Mouse (Mus musculus) skeletal muscle tissue, adult 2 months (tissue): ENCODE results near the gene A430033K04Rik.
A peak's percentile ranks its signal among the peaks of the same experiment; 100 is the strongest.

ENCODE experiments used
- DNase-seq: peaks from one replicate; pipeline ENCODE4 v3.0.0-alpha.2; 2012; ENCODE audit warnings: low read depth, low spot score

A430033K04Rik gene

DNA sequence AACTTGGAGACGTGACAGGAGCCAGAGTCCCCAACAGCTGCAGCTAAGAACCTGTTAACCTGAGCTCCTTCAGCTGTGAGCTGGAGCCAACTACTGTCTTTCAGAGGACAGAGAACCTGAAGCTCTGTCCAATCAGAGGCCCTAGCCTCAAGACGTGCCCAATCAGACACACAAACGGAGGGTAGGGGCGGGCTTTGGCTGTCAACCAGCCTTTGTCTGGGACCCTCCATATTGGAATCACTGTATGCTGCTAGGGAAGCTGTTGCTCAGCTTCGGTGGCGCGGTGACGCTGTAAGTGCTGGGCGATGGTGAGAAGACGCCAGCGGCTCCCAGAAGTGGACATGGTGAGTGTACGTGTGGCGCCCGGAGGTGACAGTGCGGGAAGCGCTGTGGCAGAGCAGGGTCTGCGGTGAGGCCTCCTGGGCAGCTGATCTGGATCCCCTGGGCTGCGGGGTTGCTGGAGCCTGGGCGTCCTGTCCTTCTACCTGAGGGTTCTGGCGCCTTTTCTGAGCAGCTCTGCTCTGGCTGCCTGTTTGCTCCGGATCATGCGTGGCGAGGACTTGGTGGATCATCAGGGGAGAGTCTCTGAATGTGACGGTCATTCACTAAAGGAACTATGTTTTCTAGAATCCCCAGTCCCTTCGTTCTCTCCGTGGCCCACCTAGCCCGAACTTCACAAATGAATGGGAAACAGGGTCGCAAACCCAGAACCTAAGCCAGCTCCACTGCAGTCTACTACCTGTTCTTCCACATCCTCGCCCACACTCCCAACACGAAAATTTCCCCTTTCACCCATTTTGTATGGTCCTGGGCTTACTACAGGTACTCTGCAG lies at the start of gene A430033K04Rik:
A430033K04Rik (plus strand) TSS at position 215 of the 833 bp plus-strand sequence.
- peak; percentile 92 for DNase-seq

DNA sequence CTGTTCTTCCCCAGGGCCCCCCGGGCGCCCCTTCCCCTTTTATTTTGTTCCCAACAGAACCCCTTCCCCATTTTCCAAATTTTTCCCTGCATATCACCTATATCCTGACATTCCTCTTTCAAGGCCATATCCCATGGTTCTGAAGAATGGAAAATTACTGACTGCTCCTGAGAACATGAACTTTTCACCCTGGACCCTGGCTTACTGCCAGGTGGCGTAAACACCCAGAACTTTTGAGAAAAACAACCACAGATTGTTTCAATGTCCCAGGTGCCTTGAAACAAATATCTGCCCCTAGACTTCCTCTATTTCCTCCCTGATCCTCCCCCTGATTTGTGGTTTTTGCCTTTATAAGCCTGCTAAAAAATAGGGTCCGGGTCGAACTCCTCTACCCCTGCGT lies 35.3 kb upstream of the A430033K04Rik start:
- DNase-seq: no peak

DNA sequence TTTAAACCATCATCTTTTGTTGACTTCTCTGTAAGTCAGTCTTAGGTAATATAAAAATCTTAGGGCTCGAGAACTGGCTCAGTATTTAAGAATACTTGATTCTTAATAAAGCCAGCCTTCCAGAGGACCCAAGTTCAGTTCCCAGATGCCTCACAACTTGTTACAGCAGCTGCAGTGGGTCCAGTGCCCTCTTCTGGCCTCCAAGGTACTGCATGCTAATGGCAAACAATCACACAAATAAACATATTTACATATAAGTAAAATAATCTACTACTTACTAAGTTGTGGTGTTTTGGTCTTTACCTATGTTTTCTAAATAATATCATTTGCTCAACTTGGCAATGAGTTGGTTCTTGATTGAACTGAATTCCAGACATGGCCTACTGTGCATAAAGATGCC lies 4.3 kb upstream of the A430033K04Rik start:
- DNase-seq: no peak

DNA sequence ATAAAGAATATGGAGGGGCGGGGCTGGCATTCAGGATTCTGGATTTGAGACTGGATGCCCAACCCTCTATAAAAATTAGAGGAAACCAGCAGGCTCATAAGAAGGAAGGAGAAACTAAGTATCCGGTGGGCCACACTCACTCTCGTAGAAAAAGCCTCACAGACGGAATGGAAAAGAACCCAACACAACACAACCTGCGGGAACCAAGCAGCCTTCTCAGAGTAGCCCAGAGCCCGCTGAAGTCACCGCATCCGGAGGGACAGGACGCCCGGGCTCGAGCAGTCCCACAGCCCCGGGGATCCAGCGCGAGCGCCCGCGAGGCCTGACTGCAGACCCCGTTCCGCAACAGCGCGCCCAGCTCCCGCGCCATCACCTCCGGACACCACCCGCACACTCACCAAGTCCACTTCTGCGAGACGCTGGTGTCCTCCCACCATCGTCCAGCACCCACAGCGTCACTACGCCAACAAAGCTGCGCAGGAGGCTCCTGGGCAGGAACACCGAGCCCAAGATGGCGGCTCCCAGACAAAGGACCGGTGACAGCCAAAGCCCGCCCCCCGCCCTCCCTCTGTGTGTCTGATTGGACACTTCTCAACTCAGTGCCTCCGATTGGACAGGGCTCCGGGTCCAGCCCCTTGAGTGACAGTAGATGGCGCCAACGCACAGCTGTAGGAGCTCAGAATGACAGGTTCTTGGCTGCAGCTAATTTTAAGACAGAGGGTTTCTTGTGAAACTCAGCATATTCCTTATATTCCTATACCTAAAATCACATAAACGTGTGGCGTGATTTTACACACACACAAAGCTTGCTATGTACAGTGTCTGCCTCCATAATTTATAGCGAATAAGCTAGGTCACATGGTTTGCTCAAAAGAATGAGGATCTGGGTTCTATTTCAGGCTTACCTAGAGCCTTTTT lies 3.2 kb upstream of the A430033K04Rik start, which contains the start of gene Zfp68:
Zfp68 (minus strand) TSS at position 551 of the 918 bp plus-strand sequence.
- DNase-seq: peak; percentile 97

DNA sequence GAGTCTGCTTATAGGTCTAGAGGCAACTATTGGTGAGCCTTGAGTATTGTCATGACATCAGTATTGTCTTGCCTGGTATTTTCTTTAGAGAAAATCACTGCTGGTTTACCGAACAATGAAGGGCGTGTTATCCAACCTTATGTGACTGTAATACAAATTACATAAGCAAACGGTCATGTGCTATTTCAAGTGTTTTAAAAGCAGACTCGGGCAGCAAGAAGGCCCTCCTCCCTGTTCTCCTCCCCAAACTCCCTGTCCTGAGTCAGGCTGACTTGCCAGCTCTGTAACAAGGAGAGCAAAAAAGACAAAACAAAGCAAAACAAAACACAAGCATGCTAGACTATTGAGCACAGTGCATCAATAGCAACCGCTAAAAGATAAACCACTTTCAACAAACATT lies 1.8 kb upstream of the A430033K04Rik start:
- no peak for DNase-seq

DNA sequence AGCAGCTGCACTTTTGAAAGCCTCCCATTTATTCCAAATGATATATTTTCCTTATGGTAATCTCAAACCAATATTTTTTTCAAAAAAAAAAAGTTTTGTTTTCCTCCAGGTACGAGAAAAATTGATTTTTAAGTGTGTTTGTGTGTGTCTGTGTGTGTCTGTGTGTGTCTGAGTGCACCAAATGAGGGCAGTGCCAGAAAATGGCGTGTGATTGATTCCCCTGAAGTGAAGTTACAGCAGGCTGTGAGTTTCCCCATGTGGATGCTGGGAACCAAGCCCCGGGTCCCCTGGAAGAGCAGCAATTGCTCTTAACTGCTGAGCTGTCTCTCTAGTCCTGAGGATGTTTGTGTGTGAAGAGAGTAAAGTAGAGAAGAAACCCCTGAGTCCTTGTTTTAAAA lies 818 bp downstream of the A430033K04Rik start:
- DNase-seq: no peak

DNA sequence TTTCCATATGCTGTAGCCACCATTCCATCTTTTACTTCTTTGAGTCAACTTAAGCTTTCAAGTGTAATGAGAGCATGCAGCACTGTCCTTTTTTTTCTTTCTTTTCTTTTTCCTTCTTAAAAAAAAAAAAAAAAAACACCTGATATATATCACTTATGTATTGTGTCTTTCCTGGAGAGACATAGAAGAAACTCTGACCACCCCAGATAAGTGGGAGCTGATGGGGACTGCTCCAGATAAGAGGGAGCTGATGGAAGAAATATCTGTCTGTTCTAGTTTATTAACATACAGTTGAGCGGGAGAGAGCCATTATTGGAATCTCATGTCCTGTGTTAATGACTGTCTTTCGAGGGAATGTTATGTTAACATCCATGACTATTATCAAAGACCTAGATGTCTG lies 13.8 kb downstream of the A430033K04Rik start:
- DNase-seq: no peak

DNA sequence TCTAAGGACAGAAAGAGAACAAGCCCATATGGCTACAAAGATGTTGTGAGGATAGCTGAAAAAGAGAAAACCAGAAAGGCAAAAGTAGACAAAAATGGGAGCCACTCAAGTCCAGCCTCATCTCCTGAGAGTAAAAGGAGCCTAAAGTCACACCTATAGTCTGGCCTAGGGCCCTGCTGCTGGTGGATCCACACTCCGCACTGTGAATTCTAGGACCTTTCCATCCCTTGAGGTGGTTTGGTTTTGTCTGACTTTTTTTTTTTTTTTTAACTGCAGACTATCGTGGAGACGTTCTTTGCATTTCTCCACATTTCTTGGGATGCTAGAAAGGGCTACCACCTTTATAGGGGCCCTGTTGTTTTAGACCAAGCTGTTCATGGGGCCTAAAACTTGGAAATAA lies 18.4 kb downstream of the A430033K04Rik start:
- DNase-seq: no peak

DNA sequence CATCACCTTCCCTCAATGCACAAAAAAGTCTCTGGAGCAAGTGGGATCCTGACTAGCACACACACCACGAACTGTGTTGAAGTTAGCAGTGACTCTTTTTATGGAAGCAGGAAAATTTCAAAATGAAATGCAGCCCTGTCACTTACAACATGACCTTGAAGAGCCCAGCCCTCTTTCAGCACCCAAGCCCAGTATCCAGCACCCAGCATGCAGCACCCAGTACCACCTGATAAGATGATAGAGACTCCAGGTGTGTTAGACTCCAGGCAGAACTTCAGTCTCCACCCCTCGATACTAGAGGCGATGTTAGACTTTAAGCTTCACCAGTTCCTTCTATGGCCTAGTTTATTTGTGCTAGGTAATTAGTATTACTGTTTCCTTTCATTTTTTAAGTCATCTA lies 19.1 kb downstream of the A430033K04Rik start:
- no peak for DNase-seq

DNA sequence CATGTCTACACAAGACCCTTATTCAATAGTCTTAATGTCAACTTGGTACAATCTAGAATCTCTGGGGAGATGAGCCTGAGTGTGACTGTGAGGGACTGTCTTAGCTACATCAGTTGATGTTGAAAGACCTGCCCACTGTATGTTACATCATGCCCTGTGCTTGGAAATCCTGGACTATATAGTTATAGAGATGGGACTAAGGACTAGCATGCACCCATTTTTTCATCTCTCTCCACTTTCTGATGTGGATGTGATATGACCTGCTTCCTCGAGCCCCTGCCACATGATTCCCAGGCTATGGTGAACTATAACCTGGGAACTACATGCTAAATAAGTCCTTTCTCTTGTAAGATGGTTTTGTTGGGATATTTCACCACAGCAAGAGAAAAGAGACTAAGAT lies 30.3 kb downstream of the A430033K04Rik start:
- no peak for DNase-seq

DNA sequence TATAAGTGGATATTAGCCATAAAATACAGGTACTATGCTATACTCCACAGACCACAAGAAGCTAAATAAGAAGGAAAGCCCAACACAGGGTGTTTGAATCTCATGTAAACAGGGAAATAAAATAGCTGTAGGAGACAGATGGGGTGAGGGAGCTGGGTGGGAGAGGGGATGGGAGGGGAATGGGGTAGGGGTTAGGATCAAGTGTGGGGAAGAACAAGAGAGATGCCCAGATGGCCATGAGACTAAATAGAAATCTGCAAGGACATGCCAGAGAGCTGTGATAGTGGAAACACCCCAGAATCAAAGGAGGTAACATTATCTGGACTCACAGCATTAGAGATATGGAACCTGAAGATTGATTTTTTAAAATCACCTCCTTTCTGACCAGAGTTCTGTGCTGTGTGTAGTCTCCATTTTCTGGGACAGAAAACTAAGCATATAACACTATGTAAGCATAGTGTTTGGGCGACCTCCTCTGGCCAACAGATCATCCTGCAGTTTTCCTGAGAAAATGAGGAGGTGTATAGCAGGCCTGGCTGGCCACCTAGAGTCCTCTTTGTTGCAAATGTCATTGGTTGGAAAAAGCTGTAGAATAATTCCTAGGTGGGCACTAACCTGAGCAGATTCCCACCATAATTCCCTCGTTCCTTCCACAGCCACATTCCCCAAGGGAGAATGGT lies 34.0 kb downstream of the A430033K04Rik start:
- DNase-seq: peak; percentile 16

DNA sequence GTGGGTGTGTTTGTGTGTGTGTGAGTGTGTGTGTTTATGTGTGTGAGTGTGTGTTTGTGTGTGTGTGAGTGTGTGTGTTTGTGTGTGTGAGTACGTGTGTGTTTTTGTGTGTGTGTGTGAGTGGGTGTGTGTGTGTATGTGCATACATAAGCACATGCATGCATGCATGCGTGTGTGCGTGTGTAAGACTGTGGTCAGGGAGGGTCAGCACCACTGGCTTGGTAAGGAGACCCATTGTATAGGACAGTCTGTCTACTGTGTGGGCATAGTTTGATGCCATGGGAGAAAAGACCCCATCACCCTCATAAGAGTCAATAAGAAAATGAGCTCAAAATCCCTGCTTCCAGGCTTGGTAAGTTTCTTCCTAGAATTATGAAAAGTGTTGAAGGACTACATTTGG lies 34.7 kb downstream of the A430033K04Rik start:
- DNase-seq: no peak

DNA sequence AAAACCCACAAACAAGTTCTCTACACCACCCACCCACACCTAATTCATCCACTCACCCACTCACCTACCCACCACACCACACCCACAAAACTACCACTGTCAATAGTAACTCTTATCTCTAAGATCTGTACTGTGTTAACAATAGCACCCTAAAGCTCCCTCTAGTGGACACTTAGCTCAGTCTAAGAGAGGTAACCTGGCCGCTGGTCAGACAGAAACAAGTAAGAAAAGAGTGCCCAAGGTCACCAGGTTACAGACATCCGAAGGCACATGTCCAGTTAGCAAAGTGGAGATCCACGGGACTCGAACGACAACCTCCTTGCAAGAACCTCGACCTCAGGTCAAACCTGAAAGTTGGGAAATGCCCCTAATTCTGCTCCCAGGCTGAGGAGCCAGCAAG lies 35.2 kb downstream of the A430033K04Rik start:
- peak; percentile 14 for DNase-seq

DNA sequence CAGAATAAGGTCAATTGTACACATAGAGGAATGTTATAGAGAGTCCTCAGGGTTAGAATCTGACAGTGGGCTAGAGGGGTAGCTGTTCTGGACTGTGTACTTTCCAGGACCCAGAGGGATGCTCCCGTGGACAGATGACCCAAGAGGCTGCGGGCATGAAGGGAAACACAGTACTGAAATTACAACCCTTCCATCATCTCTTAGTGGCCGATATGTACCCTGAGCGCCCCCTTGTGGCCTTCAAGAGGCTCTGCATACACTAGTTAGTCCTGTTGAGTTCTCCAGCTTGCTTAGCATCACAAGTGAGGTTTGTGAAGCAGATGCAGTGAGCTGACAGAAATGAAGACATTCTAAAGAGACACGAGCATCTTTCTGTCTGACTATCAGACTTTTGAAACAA lies 36.3 kb downstream of the A430033K04Rik start:
- DNase-seq: peak; percentile 59

DNA sequence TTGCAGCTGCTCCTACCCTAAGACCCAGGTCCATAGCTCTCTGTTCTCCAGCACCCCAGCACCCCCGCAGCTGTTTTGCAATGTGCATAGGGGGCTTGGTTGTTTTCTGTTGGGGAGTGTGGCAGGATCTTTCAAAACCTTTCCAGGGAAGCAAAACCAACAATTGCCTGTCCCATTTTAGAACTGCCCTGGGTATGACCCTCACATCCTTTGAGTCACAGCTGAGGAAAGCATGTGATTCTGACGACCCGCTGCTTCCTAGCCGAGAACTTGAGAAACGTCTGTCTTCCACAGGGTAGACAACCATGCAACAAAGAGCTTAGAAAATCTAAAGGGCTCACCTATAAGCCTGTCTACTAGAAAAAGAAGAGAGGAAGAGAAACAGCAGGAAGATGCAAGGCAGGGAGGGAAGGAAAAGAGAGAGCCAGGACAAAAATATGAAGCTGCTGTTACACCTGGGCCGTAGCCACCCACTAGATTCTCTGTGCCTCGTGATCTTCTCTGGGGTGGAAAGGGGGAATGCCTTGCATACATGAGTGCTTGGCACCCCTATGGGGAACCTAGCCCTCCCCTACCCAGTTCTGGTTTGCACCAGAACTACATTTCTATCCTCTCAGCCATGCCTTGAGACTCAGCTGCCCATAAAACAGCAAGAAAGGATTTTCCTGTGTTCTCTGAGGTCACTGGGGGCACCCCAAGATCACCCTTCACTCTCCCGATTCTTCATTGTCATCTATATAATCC lies 60.5 kb downstream of the A430033K04Rik start:
- no peak for DNase-seq

DNA sequence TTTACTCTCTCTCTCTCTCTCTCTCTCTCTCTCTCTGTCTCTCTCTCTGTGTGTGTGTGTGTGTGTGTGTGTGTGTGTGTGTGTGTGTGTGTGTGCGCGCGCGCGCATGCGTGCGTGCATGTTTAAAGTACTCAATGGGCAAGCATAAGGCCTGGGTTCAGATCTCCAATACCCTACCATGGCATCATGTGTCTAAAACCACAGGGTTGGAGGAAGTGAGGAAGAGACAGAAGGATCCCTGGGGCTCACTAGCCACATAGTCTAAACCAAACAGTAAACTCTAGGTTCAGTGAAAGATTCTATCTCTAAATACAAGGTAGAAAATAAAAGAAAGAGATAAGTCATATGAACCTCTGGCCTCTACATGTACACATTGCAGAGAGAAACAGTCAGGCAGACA lies 61.2 kb downstream of the A430033K04Rik start:
- DNase-seq: no peak

DNA sequence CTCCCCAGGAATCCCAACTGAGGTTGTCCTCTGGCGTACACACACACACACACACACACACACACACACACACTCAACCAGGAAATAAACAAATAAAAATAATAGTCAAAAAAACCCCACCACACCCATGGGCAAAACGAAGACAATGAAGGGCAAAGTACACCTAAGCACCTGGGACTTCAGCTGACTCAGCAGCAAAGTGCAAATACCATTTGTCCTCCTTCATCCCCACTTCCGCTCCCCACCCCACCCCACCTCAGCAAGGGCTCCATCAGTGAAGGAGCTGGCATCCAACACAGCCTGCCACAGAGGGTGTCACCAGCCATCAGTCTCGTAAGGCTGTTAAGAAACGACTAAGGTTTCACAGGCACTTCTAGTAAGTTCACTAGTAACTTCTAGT lies 64.8 kb downstream of the A430033K04Rik start:
- DNase-seq: no peak

DNA sequence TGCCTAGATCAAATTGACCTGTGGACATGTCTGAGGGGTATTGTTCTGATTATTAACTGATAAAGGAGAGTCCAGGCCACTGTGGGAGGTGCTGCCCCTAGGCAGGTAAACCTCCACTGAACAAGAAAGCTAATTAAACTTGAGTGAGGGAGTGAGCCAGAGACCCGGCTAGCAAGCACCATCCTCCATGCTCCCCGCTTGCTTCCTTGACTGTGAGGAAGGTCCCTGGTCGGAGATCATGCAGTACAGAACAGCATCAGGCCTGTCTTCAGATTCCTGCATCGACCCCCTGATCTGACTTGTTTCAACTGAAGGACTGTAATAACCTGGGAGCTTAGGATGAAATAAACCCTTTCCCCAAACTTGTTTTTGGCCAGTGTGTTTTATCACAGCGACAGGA lies 66.6 kb downstream of the A430033K04Rik start:
- DNase-seq: no peak

DNA sequence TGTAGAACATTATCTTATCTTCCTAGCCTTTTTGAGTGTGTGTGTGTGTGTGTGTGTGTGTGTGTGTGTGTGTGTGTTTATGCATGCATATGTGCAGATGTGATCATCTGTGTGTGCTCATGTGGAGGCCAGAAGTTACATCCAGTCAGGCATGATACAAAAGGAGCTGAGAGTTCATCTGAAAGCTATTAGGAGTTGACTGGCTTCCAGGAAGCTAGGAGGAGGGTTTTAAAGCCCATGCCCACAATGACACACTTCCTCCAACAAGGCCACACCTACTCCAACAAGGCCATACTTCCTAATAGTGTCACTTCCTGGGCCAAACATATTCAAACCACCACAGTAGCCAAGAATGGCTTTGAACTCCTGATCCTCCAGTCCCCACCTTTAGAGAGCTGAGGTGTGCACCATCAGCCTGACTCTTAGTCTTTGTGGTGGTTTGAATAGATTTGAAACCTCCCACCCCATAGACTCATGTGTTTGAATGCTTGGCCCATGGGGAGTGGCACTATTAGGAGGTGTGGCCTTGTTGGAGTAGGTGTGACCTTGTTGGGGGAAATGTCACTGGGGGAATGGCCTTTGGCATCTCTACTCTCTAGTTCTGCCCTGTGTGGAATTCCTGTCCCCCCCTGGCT lies 70.4 kb downstream of the A430033K04Rik start:
- no peak for DNase-seq

DNA sequence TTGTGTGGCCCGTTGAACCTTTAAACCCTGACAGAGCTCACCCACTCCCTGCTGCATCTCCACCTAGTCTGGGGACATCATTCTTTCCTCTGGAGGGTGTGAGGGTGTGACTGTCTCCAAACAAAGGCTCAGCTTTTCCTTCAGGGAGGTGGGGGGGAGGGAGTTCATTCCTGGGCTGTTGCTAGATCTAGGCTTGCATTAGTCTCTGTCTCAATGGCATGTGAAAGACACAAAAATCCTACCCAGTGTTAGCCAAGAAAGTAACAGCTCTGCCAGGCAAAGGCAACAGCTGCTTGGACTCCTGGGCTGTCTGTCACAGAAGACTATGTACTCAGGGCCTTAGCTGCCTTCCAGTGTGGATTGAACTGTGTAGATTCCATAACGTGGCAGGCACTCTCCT lies 71.4 kb downstream of the A430033K04Rik start:
- DNase-seq: peak; percentile 34
